Mouse (Mus musculus) activated CD4-positive, CD25-positive, alpha-beta regulatory T cell (primary cell): ENCODE data around the gene Gm136. TPM values are rescaled to one million over a fixed set of nuclear protein-coding genes. Genes with fewer than 3 reads are reported as not detected.

Experiments used
- polyA plus RNA-seq, 2 experiments: library from polyadenylated mRNA; unstranded; fragments of 100-300 nt; shearing (Covaris generic); gene quantifications; one replicate each; pipeline ENCODE4 v1.2.1; 2017

The Gm136 gene
- not detected for polyA plus RNA-seq

GRCm38 (mm10) chr4:34756163-34756562 lies at the start of gene Gm136:
TSS of gene Gm136 (minus strand) at chr4:34756263.

GRCm38 (mm10) chr4:34777677-34778527 lies 21.8 kb upstream of the Gm136 start, which contains the start of gene Smim8:
TSS of gene Smim8 (minus strand) at chr4:34778423.

GRCm38 (mm10) chr4:34729851-34730341 lies 26.2 kb downstream of the Gm136 start, which contains the start of gene Cfap206:
TSS of gene Cfap206 (minus strand) at chr4:34730206.

Other genes with a start within 250 kb of the Gm136 start
- gene Akirin2, start 205.3 kb downstream of the Gm136 start, polyA plus RNA-seq, result 10 to 100 TPM; 61.0 to 68.5 TPM
- 100 to 1,000 TPM in 1 of 2 experiments, 10 to 100 TPM in 1; 90.1 to 112 TPM for gene Orc3, start 141.3 kb downstream of the Gm136 start, polyA plus RNA-seq
- 10 to 100 TPM; 40.5 to 44.9 TPM for gene Rars2, start 141.3 kb downstream of the Gm136 start, polyA plus RNA-seq
- gene Slc35a1, start 68.8 kb downstream of the Gm136 start, polyA plus RNA-seq, result 10 to 100 TPM; 20.0 to 29.9 TPM
- gene Cfap206, start 26.1 kb downstream of the Gm136 start, polyA plus RNA-seq, result under 1 TPM in 1 of 2 experiments, not detected in 1; 0.57 TPM
- gene Smim8, start 22.2 kb upstream of the Gm136 start, polyA plus RNA-seq, result 10 to 100 TPM; 68.7 to 86.7 TPM
- gene Zfp292, start 126.7 kb upstream of the Gm136 start, polyA plus RNA-seq, result 10 to 100 TPM; 39.8 to 41.3 TPM
- gene Cga, start 137.5 kb upstream of the Gm136 start, polyA plus RNA-seq, result under 1 TPM in 1 of 2 experiments, not detected in 1; 0.32 TPM